Mouse (Mus musculus) cortical plate, adult 2 months (tissue): ENCODE data around the gene Ranbp9. TPM values are rescaled to one million over a fixed set of nuclear protein-coding genes. Genes with fewer than 3 reads are reported as not detected.
"Not testable (repeated sequence)": the region's sequence is repeated elsewhere in the genome, so short reads cannot be mapped to it uniquely, and the experiment has no call there.

ENCODE experiments used
- H3K27ac ChIP-seq: fragments of 200-500 bp; 2 replicates; pipeline ENCODE4 v1.5.1; 2012; ENCODE audit warnings: low read length, control low read depth, inconsistent platforms; ENCODE audit not compliant: insufficient read depth
- H3K4me1 ChIP-seq: fragments of 200-500 bp; 2 replicates; pipeline ENCODE4 v1.6.1; 2011; ENCODE audit warnings: low read length; ENCODE audit not compliant: control insufficient read depth, insufficient read depth
- H3K4me3 ChIP-seq: fragments of 200-500 bp; 2 replicates; pipeline ENCODE4 v1.5.1; 2011; ENCODE audit warnings: mild to moderate bottlenecking, low read length, control low read depth; ENCODE audit not compliant: insufficient read depth
- CTCF ChIP-seq: fragments of 200-500 bp; IDR thresholded peaks from 2 replicates; pipeline ENCODE4 v1.5.1; 2011; ENCODE audit warnings: mild to moderate bottlenecking, control low read depth, low read length; ENCODE audit not compliant: insufficient read depth; ENCODE audit errors: extremely low read depth
- POLR2A ChIP-seq: fragments of 200-500 bp; IDR thresholded peaks from 2 replicates; pipeline ENCODE4 v1.6.1; 2011; ENCODE audit warnings: mild to moderate bottlenecking, low read length, control low read depth; ENCODE audit not compliant: insufficient read depth; ENCODE audit errors: extremely low read depth
- polyA plus RNA-seq: library from polyadenylated mRNA; depleted of rRNA; stranded (reverse); fragments of >200 nt; gene quantifications from 2 replicates; pipeline ENCODE4 v1.2.3, GENCODE M21; 2012

Gene Ranbp9
- polyA plus RNA-seq, 1 experiment = 70.7 TPM

DNA sequence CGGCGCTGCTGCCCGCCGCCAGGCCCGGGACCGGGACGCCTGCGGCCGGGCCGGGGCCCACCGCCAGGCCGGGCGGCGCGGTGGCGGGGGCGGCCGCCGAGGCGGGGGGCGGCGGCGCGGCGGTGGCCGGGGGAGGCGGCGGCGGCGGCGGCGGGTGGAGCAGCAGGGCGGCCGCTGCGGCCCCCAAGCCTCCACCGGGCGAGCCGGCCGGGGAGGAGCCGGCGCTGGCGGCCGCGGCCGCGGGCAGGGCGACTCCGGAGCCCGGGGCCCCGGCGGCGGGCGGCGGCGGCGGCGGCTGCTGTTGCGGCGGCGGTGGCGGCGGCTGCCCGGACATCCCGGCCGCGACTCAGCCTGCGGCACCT, 506 bp downstream of the Ranbp9 start:
- Histone ChIP-seq H3K4me3 (peak overlapping the region; percentile 78), H3K4me1 (peaks cover 12% of the 10 kb centered on the region), H3K27ac (peak overlapping the region; percentile 97)
- no peak for TF ChIP-seq POLR2A
- no peak for TF ChIP-seq CTCF

DNA sequence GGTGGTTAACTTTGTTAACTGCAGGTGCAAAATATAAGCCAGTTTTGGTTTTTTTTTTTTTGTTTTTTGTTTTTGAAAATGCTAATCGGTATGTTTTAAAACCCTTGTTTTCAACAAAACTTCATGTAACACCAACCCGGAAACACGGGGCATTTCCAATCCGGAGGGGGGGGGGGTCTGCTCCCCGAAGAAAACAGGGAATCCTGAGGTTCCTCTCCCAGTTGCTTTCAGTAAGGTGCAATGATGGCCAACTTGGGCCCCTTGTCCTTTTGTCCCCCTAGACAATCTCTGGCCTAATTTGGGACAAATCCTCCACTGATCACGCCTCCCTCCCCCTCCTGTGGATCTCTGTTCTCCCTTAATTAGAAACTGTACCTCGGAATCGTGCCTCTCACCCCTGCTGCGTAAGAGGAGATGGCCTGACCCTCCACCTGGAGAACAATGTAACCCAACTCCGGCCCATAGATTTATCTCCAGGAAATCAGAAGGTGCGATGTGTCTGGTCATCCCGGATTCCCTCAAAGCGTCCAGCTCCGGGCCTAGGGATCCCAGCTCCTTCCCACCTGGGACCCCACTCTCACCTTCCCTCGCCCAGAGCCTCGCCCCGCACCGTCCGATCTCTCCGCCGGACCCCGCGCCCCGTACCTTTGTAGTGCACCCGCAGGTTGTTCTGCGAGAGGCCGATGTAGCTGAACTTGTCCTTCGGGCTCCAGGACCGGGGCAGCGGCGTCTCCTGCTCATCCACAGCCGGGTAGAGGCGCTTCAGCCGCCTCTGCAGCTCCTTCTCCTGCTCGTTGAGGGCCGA, 1.1 kb downstream of the Ranbp9 start:
- H3K4me3 ChIP-seq = peak overlapping the region; percentile 78
- TF ChIP-seq CTCF (no peak), POLR2A (no peak)
- H3K27ac ChIP-seq = peak overlapping the region; percentile 97
- peaks cover 12% of the 10 kb centered on the region for H3K4me1 ChIP-seq

GRCm38 (mm10) chr13:43479024-43479705, 1.9 kb downstream of the Ranbp9 start:
- Histone ChIP-seq H3K27ac (peak overlapping the region; percentile 77), H3K4me3 (peak overlapping the region; percentile 78), H3K4me1 (peaks cover 18% of the 10 kb centered on the region)
- TF ChIP-seq POLR2A = no peak
- no peak for TF ChIP-seq CTCF

DNA sequence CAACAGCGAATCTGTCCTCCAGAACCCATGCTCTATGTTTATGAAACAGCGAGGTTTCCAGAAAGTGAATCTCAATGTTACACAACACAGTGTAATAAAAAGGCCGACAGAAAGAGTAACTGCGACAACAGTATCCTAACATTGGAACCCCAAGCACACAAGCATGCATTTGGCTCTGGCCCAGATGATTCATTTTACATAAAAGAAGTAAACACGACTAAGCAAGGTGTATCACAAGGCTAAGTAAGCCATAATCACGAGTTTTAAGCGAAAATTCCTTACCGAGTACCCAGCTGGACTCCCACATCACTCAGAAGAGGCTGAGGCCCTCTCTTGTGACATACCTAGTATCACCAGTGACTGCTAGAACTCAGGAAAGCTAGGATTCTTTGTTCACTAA, 2.5 kb downstream of the Ranbp9 start:
- Histone ChIP-seq H3K27ac (peak overlapping the region; percentile 54; the same call in 1 of the 2 replicates), H3K4me3 (peak overlapping the region; percentile 78), H3K4me1 (peaks cover 20% of the 10 kb centered on the region)
- TF ChIP-seq CTCF = no peak
- TF ChIP-seq POLR2A = no peak

DNA sequence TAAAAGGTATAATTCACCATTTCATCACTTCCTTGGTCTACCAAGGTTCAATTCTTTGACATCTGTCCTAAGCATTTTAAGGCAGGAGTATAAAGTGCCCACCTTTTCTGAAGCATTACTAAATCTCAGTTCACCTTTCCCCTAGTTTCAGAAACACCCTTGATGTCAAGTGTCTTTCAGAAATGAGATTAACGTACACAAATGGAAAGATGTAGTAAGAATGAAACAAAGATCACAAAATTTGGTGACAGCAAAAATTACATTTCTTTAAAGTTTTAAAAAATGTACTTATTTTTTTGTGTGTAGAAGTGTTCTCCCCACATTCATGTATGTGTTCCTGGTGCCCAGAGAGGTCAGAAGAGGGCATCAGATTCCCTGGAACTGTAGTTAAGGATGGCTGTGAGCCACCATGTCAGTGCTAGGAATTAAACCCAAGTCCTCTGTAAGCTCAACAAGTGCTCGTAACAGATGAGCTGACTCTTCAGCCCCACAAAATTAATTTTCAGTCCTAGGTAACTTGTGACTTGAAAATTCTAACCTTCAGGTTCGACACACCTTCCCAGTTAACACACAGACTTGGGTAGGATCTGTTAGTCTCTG, 3.9 kb downstream of the Ranbp9 start:
- no peak overlapping the region; the same call in 1 of the 2 replicates for H3K4me3 ChIP-seq
- H3K27ac ChIP-seq = no peak overlapping the region
- TF ChIP-seq CTCF = no peak
- no peak for TF ChIP-seq POLR2A
- peaks cover 24% of the 10 kb centered on the region for H3K4me1 ChIP-seq

DNA sequence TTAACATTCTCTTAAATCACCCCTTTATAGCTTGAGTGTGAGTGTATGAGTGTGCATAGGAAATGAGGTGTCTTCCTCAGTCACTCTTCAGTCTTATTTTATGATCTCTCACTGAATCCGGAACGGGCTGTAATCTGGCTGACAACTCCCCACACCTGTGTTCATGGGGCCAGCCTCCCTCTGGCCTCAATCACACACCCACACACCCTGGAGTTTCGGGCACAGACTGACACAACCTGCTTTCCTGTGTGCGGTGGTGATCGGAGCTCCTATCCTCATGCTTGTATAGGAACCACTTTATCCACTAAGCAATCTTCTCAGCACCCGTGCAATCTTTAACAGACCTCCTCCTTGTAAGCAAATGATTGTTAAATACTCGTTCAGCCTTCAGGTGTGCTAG, 4.9 kb downstream of the Ranbp9 start:
- peaks cover 21% of the 10 kb centered on the region for H3K4me1 ChIP-seq
- H3K27ac ChIP-seq = no peak overlapping the region
- TF ChIP-seq CTCF = no peak
- H3K4me3 ChIP-seq = no peak overlapping the region

DNA sequence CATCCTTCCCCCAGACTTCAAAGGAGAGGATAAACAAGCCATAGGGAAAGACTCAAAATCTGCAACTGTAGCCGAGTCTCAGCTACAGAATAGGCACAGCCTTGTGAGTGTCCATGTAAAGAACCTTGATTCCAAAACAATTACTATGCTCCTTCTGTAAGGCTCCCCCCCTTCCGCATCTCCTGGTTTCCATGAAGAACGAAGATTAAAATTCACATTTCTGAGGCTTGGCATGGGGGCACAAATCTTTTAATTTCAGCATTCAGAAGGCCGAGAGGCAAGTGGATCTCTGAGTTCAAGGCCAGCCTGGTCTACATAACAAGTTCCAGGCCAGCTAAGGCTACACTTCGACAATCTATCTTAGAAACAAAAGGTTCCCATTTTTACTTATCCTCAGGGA, 6.4 kb downstream of the Ranbp9 start:
- Histone ChIP-seq H3K4me3 (no peak overlapping the region), H3K4me1 (peaks cover 21% of the 10 kb centered on the region), H3K27ac (no peak overlapping the region)
- no peak for TF ChIP-seq CTCF
- TF ChIP-seq POLR2A = no peak

GRCm38 (mm10) chr13:43471861-43472260, 9.2 kb downstream of the Ranbp9 start:
- not testable (repeated sequence) for H3K27ac ChIP-seq

GRCm38 (mm10) chr13:43469607-43470006, 11.5 kb downstream of the Ranbp9 start:
- H3K27ac ChIP-seq = no peak overlapping the region
- no peak for TF ChIP-seq CTCF
- TF ChIP-seq POLR2A = no peak
- H3K4me3 ChIP-seq = no peak overlapping the region
- H3K4me1 ChIP-seq = peaks cover 9% of the 10 kb centered on the region

More at GRCm38 (mm10) chr13:43471861-43472260, 9.2 kb downstream of the Ranbp9 start:
- not testable (repeated sequence) for H3K4me3 ChIP-seq
- H3K4me1 ChIP-seq = peaks cover 18% of the 10 kb centered on the region

GRCm38 (mm10) chr13:43464605-43465004, 16.5 kb downstream of the Ranbp9 start:
- no peak for TF ChIP-seq CTCF
- TF ChIP-seq POLR2A = no peak
- Histone ChIP-seq H3K4me1 (no peaks in the 10 kb centered on the region), H3K4me3 (no peak overlapping the region), H3K27ac (no peak overlapping the region)
